Mouse (Mus musculus): ENCODE data around the gene H2-Ke6. TPM values are rescaled to one million over a fixed set of nuclear protein-coding genes. Genes with fewer than 3 reads are reported as not detected.

The H2-Ke6 gene
- polyA plus RNA-seq, 1 experiment from 2014 or later: 65.4 TPM

DNA sequence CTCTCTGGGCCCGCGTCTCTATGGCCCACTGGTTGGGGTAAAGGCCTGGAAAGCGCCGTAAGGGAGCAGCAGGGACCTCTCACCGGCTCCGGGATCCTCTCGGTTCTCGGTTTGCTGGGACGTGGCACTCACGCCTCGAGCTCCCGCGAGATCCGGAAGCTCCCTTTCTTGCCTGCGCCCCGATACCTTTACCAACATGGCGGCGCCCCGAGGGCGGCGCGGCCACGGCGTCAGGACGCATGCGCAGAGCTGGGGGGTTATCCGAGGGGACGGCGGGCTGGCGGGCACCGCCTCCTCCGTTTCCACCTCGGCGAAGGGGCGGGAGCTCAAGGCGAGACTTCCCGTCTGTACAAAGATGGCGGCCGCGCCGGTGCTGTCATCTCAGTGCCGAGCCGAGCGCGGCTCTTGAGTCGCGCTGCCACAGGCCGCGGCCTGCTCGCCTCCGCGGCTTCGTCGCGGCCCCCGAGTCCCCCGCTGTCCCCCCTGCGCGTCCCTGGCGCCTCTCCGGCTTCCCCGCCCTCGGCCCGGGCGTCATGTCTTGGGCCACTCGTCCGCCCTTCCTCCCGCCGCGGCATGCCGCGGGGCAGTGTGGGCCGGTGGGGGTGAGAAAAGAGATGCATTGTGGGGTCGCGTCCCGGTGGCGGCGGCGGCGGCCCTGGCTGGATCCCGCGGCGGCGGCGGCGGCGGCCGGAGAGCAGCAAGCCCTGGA is 3.8 kb upstream of the H2-Ke6 start, which contains the start of the genes Slc39a7 and Rxrb:
Slc39a7 (minus strand) TSS at position 218 of the 709 bp plus-strand sequence.
Rxrb (plus strand) TSS at position 348 of the 709 bp plus-strand sequence.
- Histone ChIP-seq H3K4me1 (replicated peaks; ENCODE audit: control insufficient read depth, insufficient read depth, low read length) (peaks cover 47% of the 10 kb centered on the region), H3K36me3 (ENCODE audit: control insufficient read depth, insufficient read depth) (peaks cover 17% of the 10 kb centered on the region), H3K9ac (replicated peaks; ENCODE audit: low read depth, low read length) (peak within 1 kb of the TSS; percentile 86), H3K4me3 (replicated peaks; ENCODE audit: low read length) (peak within 1 kb of the TSS; percentile 81), H3K27ac (ENCODE audit: low read length) (peak within 1 kb of the TSS; percentile 95), H3K9me3 (ENCODE audit: control insufficient read depth, low read length) (no peaks in the 10 kb centered on the region), H3K4me2 (ENCODE audit: low read length) (peak within 1 kb of the TSS; percentile 99), H3K27me3 (replicated peaks; ENCODE audit: control insufficient read depth, insufficient read depth, low read length) (no peaks in the 10 kb centered on the region)
- ATAC-seq: peak; percentile 81
- whole genome bisulfite sequencing: under 1% methylated on average over 60 of the region's 88 CpGs

DNA sequence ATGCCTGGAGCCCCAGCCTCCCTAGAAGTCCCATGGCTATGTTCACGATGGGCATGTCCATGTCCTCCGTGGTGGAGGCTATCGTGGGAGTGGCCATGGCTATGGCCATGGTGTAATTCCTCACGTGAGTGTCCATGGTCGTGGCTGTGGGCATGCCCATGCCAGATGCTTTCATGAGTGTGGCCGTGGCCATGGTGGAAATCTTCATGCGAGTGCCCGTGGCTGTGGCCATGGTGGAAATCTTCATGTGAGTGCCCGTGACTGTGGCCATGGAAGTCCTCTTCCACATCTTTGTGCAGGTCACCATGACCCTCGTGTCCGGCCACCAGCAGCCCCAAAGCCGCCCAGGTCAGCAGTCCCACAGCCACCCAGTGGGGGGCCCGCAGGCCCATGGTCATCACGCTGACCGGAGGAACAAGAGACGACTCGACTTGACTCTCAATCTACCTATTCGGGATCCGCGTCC is 3.0 kb upstream of the H2-Ke6 start:
- Histone ChIP-seq H3K9me3 (ENCODE audit: control insufficient read depth, low read length) (no peaks in the 10 kb centered on the region), H3K36me3 (ENCODE audit: control insufficient read depth, insufficient read depth) (peaks cover 10% of the 10 kb centered on the region), H3K9ac (replicated peaks; ENCODE audit: low read depth, low read length) (peak overlapping the region; percentile 86), H3K27ac (ENCODE audit: low read length) (peak overlapping the region; percentile 95), H3K4me2 (ENCODE audit: low read length) (peak overlapping the region; percentile 99), H3K4me1 (replicated peaks; ENCODE audit: control insufficient read depth, insufficient read depth, low read length) (peaks cover 54% of the 10 kb centered on the region), H3K27me3 (replicated peaks; ENCODE audit: control insufficient read depth, insufficient read depth, low read length) (no peaks in the 10 kb centered on the region), H3K4me3 (replicated peaks; ENCODE audit: low read length) (peak overlapping the region; percentile 81)
- WGBS: 6% methylated on average over 20 of the region's 20 CpGs
- no peak for ATAC-seq

DNA sequence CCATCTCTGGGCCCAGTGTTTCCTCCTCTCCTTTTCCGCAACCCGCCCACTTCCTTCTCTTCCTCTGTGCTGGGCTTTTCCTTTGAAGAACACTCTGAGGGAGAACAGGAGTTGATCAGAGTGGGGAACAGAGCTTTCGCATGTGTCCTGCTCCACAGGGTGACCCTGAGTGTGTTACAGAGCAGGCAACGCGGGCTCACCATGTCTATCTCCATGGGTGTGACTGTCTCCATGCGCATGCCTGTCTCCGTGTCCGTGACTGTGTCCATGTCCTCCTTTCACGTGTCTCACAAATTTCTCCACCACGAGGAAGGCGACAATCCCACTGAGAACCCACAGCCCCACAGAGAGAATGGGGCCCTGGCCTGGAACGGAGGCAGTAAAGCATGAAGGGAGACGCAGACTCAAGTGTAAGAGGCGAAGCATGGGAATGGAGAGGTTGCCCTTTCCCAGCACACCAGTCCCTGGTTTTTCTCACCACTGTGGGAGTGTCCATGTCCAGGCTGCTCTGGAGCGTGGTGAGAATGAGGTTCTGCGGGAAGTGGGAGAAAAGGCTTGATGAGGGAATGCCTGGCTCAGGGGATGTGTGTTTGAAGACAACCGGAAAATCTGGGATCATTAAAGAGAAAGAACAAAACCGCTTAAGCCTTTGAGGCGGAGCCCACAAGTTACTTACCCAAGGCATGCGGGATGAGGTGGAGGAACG is 2.2 kb upstream of the H2-Ke6 start:
- peak overlapping the region; percentile 86 for H3K9ac ChIP-seq (replicated peaks; ENCODE audit: low read depth, low read length)
- H3K27me3 ChIP-seq (replicated peaks; ENCODE audit: control insufficient read depth, insufficient read depth, low read length): no peaks in the 10 kb centered on the region
- peak overlapping the region; percentile 81 for H3K4me3 ChIP-seq (replicated peaks; ENCODE audit: low read length)
- WGBS: 73% methylated on average over 21 of the region's 21 CpGs
- H3K27ac ChIP-seq (ENCODE audit: low read length): no peak overlapping the region
- H3K9me3 ChIP-seq (ENCODE audit: control insufficient read depth, low read length): no peaks in the 10 kb centered on the region
- H3K4me2 ChIP-seq (ENCODE audit: low read length): peak overlapping the region; percentile 99
- peaks cover 62% of the 10 kb centered on the region for H3K4me1 ChIP-seq (replicated peaks; ENCODE audit: control insufficient read depth, insufficient read depth, low read length)
- ATAC-seq: no peak
- peaks cover 6% of the 10 kb centered on the region for H3K36me3 ChIP-seq (ENCODE audit: control insufficient read depth, insufficient read depth)

DNA sequence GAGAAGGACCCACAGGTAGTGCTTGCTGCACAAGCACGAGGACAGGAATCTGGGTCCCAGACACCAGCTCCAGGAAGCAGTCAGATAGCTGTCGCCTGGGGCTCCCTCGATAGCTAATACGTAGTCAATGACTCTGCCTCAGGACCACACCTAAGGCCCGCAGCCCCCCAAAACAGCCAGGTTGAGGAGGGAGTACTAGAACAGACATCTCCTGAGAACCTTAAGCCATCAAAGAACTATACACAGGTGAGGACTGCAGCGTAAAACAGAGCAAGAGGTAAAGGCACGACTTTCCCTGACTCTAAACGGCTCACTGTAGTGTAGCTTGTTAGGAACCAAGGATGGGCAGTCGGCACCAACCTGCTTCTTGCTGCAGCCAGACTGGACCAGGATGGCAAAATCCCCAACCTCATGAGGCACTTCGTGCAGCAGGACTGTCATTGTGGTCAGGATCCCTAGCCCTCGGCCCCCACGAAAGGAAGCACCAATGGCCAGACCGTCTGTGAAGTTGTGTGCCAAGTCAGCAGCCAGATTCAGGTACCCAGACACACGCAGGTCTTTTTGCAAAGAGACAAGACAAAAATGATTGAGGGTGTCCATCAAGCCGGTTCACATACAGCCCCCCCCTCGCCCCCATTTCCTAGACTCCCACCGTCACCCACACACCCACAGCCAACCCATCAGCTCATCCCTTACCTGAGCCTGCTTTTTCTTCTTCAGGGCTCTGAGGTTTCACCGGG is 1.5 kb upstream of the H2-Ke6 start:
- peaks cover 6% of the 10 kb centered on the region for H3K36me3 ChIP-seq (ENCODE audit: control insufficient read depth, insufficient read depth)
- peaks cover 63% of the 10 kb centered on the region for H3K4me1 ChIP-seq (replicated peaks; ENCODE audit: control insufficient read depth, insufficient read depth, low read length)
- no peak overlapping the region for H3K27ac ChIP-seq (ENCODE audit: low read length)
- no peak for ATAC-seq
- no peaks in the 10 kb centered on the region for H3K9me3 ChIP-seq (ENCODE audit: control insufficient read depth, low read length)
- H3K27me3 ChIP-seq (replicated peaks; ENCODE audit: control insufficient read depth, insufficient read depth, low read length): no peaks in the 10 kb centered on the region
- no peak overlapping the region for H3K9ac ChIP-seq (replicated peaks; ENCODE audit: low read depth, low read length)
- no peak overlapping the region for H3K4me2 ChIP-seq (ENCODE audit: low read length)
- 86% methylated on average over 18 of the region's 18 CpGs for WGBS
- no peak overlapping the region for H3K4me3 ChIP-seq (replicated peaks; ENCODE audit: low read length)

DNA sequence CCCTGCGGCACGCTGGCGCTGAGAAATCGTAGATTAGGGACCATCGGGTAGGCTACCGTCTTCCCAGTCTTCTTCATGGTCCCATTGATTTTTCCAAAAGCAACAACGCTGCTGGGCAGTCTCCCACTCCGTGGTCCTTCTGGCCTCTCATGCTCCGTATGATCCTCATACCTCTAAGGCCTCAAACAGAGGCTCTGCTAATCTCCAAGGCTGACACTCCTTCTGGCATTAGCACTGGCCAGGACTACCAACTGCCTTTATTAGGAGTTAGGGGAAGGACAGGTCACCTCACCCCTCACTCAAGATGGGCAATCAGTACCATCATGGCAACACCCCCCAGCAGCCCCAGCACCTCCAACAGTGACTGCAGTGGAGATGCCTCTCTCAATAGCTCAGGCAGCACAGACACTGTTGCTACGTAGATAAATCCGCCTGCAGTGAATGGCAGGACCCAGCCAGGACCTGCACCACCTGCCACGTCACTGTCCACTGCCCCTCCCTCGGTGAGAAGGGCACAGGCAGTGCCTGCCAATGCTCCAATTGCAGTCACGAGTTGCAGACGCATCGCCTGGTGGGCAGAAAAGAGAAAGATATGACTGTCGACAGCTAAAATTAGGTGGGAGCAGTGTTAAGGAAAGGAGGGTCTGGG is 765 bp upstream of the H2-Ke6 start:
- H3K36me3 ChIP-seq (ENCODE audit: control insufficient read depth, insufficient read depth): peaks cover 6% of the 10 kb centered on the region
- H3K4me3 ChIP-seq (replicated peaks; ENCODE audit: low read length): no peak overlapping the region
- H3K4me1 ChIP-seq (replicated peaks; ENCODE audit: control insufficient read depth, insufficient read depth, low read length): peaks cover 68% of the 10 kb centered on the region
- 39% methylated on average over 17 of the region's 17 CpGs for WGBS
- H3K9ac ChIP-seq (replicated peaks; ENCODE audit: low read depth, low read length): no peak overlapping the region
- no peaks in the 10 kb centered on the region for H3K27me3 ChIP-seq (replicated peaks; ENCODE audit: control insufficient read depth, insufficient read depth, low read length)
- ATAC-seq: no peak
- no peaks in the 10 kb centered on the region for H3K9me3 ChIP-seq (ENCODE audit: control insufficient read depth, low read length)
- H3K27ac ChIP-seq (ENCODE audit: low read length): peak overlapping the region; percentile 39
- peak overlapping the region; percentile 87 for H3K4me2 ChIP-seq (ENCODE audit: low read length)

DNA sequence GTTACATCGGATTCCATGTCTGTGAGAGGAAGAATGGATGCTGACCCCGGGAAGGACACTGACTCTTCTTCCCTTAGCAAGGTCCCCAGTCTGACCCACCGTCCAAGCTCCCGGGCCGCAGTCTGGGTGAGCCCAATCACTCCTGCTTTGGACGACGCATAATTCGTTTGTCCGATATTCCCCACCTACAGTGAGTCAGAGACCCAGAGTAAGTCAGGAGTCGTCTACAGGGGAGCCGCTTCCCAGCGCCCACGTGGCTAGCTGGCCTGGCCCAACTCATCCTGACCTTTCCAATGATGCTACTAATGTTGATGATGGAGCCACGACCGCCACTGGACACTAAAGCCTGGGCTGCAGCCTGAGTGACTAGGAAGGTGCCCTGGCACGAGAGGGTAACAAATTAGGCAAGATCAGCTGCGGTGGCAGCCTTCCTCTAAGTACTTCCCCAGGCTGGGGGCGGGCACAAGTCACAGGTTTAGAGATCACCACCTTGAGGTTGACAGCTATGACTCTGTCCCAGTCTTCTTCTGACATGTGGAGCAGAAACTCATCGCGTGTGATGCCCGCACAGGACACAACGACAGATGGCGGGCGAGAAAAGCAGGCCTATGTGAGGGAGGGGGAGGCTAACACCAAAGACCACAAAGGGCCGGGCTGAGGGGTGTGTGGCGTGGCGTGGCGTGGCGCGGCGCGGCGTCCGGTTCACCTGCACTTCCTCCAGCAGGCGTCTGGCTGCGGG is 774 bp downstream of the H2-Ke6 start:
- H3K4me2 ChIP-seq (ENCODE audit: low read length): peak overlapping the region; percentile 87
- ATAC-seq: no peak
- peaks cover 61% of the 10 kb centered on the region for H3K4me1 ChIP-seq (replicated peaks; ENCODE audit: control insufficient read depth, insufficient read depth, low read length)
- H3K36me3 ChIP-seq (ENCODE audit: control insufficient read depth, insufficient read depth): peaks cover 6% of the 10 kb centered on the region
- H3K9ac ChIP-seq (replicated peaks; ENCODE audit: low read depth, low read length): peak overlapping the region; percentile 73
- H3K9me3 ChIP-seq (ENCODE audit: control insufficient read depth, low read length): no peaks in the 10 kb centered on the region
- 2% methylated on average over 31 of the region's 36 CpGs for WGBS
- no peaks in the 10 kb centered on the region for H3K27me3 ChIP-seq (replicated peaks; ENCODE audit: control insufficient read depth, insufficient read depth, low read length)
- H3K4me3 ChIP-seq (replicated peaks; ENCODE audit: low read length): peak overlapping the region; percentile 68
- H3K27ac ChIP-seq (ENCODE audit: low read length): peak overlapping the region; percentile 70

DNA sequence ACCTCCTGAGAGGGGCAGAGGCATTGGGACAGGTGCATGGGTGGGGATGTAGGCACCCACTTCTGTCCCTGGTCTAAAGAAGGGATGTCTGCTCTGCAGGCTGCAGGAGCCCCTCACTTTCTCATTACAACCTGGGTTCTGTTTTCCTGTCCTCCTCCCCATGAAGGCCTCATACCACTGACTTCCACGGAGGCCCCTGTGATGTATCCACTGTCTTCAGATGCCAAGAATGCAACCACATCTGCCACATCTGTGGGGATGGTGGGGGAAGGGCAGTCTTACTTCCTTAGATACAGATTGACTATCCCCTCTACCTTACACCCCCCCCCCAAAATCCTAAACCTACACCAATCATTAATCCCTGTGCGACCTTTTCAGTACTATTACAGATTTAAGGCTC is 1.6 kb downstream of the H2-Ke6 start:
- no peaks in the 10 kb centered on the region for H3K9me3 ChIP-seq (ENCODE audit: control insufficient read depth, low read length)
- no peak for ATAC-seq
- H3K36me3 ChIP-seq (ENCODE audit: control insufficient read depth, insufficient read depth): peaks cover 8% of the 10 kb centered on the region
- H3K27me3 ChIP-seq (replicated peaks; ENCODE audit: control insufficient read depth, insufficient read depth, low read length): no peaks in the 10 kb centered on the region
- 8% methylated on average over 2 of the region's 2 CpGs for WGBS
- H3K4me3 ChIP-seq (replicated peaks; ENCODE audit: low read length): no peak overlapping the region
- H3K4me2 ChIP-seq (ENCODE audit: low read length): peak overlapping the region; percentile 87
- H3K27ac ChIP-seq (ENCODE audit: low read length): peak overlapping the region; percentile 97
- H3K4me1 ChIP-seq (replicated peaks; ENCODE audit: control insufficient read depth, insufficient read depth, low read length): peaks cover 61% of the 10 kb centered on the region
- no peak overlapping the region for H3K9ac ChIP-seq (replicated peaks; ENCODE audit: low read depth, low read length)

DNA sequence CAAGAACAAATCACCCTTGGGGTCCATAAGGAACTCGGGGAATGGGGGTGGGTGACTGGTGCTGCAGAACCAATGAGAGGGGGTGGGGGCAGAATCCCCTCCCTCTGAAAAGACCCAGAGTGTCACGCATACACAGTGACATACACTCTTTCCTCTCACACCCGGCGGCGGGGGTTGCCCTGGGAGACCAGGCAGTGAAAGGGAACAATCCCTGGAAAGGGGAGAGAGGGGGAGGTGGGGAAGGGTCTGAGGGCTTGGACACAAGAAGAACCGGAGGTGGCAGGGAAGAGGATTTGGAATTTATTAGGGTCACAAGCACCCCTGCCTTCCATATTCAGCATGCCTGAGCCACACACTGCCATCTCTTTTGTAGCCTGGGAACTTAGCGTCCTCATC is 2.1 kb downstream of the H2-Ke6 start:
- no peaks in the 10 kb centered on the region for H3K27me3 ChIP-seq (replicated peaks; ENCODE audit: control insufficient read depth, insufficient read depth, low read length)
- no peaks in the 10 kb centered on the region for H3K9me3 ChIP-seq (ENCODE audit: control insufficient read depth, low read length)
- peak overlapping the region; percentile 97 for H3K27ac ChIP-seq (ENCODE audit: low read length)
- peak overlapping the region; percentile 79 for H3K9ac ChIP-seq (replicated peaks; ENCODE audit: low read depth, low read length)
- peaks cover 8% of the 10 kb centered on the region for H3K36me3 ChIP-seq (ENCODE audit: control insufficient read depth, insufficient read depth)
- peak overlapping the region; percentile 87 for H3K4me2 ChIP-seq (ENCODE audit: low read length)
- ATAC-seq: peak; percentile 12
- H3K4me3 ChIP-seq (replicated peaks; ENCODE audit: low read length): peak overlapping the region; percentile 69
- WGBS: 5% methylated on average over 7 of the region's 7 CpGs
- H3K4me1 ChIP-seq (replicated peaks; ENCODE audit: control insufficient read depth, insufficient read depth, low read length): peaks cover 59% of the 10 kb centered on the region

Measured in forebrain, embryonic 16.5 days (tissue).